Mouse (Mus musculus): ENCODE measurements around the gene Alpk1. TPM values are rescaled to one million over a fixed set of nuclear protein-coding genes. Genes with fewer than 3 reads are reported as not detected.

Alpk1 gene
- polyA plus RNA-seq, 1 experiment from 2014 or later = 0.80 TPM

DNA sequence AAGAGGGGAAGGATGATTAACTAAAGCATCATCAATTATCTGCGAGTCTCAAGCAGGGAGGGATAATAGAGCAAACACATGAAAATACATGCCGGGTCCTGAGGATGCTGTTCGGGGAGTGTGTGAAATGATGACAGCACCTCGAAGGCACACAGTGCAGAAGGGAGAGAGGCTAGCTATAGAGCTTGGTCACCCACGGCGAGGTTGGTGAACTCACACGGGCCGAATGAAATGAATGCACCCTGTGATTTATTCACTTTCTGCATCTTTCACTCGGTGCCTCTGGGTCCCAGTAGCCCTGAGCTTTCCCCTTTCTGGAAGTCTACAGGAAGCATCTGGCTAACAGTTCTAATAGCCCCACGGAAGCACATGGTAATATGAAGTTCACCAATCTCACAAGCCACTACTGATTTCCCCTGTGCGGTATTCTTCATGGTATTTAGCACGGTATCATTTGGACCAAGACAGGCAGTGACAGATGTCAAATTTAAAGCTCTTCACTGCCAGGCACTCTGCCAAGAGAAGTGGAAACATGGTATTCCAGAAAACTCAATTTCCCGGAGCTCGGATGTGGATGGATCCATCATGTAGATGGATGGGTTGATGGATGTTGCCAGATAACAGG is 50.7 kb downstream of the Alpk1 start:
- Histone ChIP-seq H3K36me3 (no peaks in the 10 kb centered on the region), H3K9me3 (no peaks in the 10 kb centered on the region), H3K27me3 (peaks cover 4% of the 10 kb centered on the region; the same call in 1 of the 2 replicates), H3K4me3 (no peak overlapping the region), H3K27ac (no peak overlapping the region), H3K4me2 (replicated peaks) (no peak overlapping the region), H3K9ac (no peak overlapping the region), H3K4me1 (no peaks in the 10 kb centered on the region)
- ATAC-seq (ENCODE audit: low FRiP score, low read depth) = no peak
- WGBS = 87% methylated on average over 14 of the region's 14 CpGs

DNA sequence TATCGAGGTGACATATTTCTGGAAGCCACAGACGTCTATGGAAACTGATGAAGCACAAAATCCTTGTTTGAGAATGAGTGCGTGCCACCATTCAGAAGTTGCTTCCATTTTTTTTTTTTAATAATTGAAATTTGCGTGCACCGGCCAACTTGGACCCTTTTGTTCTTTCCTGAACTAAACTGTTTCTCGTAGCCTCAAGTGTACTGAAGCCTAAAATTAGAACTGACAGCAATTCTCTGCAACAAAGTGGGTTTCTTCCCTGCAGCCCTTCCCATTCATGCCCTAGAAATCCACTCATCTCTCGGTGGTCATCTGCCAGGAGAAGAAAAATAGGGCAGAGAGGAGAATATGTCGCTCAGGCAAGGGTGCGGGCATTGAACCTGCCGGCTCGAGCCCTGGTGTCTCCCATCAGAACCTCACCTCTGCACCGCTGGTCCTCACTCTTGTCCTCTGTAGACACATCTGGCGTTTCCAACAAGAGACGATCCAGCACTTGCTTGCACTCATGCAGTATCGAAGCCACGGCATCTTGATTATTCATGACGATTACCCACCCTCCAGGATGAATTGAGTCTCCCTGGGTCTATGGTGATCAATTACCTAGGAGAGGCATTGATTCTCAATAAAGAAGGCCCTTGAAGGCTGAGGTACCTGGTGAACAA is 51.3 kb downstream of the Alpk1 start:
- H3K4me1 ChIP-seq = no peaks in the 10 kb centered on the region
- 93% methylated on average over 17 of the region's 17 CpGs for WGBS

DNA sequence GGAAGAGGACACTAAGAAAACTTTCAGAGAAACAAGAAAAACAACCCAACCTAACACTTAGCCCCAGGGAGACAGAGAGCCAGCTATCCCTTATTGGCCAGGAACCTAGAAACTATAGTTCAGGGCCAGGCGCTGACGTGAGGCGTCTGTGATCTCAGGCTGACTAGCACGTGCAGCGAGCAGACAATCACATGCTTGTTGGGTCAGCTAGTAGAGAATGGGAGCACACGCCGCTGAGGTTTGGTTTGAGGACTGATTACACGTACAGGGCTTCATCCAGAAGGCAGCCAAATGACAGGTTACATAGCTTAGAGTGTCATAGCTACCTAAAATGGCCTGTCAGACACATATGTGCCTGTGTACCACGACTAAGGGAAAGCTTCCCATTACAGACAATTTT is 52.3 kb downstream of the Alpk1 start:
- H3K4me2 ChIP-seq (replicated peaks) = no peak overlapping the region
- no peak overlapping the region for H3K4me3 ChIP-seq
- H3K27me3 ChIP-seq = no peaks in the 10 kb centered on the region
- no peaks in the 10 kb centered on the region for H3K36me3 ChIP-seq
- no peak overlapping the region for H3K9ac ChIP-seq
- H3K27ac ChIP-seq = no peak overlapping the region
- no peak for ATAC-seq (ENCODE audit: low FRiP score, low read depth)
- WGBS = 75% methylated on average over 9 of the region's 9 CpGs
- no peaks in the 10 kb centered on the region for H3K9me3 ChIP-seq
- H3K4me1 ChIP-seq = no peaks in the 10 kb centered on the region

More for the DNA sequence above, 51.3 kb downstream of the Alpk1 start:
- H3K9me3 ChIP-seq = no peaks in the 10 kb centered on the region
- H3K27ac ChIP-seq = no peak overlapping the region
- no peaks in the 10 kb centered on the region for H3K36me3 ChIP-seq
- H3K4me2 ChIP-seq (replicated peaks) = no peak overlapping the region
- no peak overlapping the region for H3K9ac ChIP-seq
- no peak overlapping the region for H3K4me3 ChIP-seq
- H3K27me3 ChIP-seq = no peaks in the 10 kb centered on the region
- ATAC-seq (ENCODE audit: low FRiP score, low read depth) = no peak

DNA sequence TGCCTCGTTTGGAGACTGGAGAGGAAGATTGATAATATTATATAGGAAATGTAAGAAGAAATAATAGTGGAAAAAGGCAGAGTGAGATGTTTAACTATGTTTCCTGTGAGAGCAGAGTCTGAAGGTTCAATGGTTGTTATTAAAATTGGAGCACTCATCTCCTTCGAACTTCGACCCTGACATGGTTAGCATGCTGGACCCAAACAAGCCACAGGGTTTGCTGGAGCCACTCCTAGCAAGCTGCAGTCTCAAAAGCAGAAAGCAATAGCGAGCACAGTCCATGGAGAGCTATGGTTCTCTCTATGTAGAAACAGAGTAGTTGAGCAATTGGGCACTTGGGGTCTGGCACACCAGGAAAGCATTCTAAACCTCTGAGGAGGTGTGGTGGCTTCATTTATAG is 59.4 kb downstream of the Alpk1 start:
- no peak overlapping the region for H3K4me2 ChIP-seq (replicated peaks)
- H3K27me3 ChIP-seq = no peaks in the 10 kb centered on the region
- 0 out of 2 replicates have a peak, but pooled peaks cover 9% of the 10 kb centered on the region for H3K4me1 ChIP-seq
- no peak overlapping the region for H3K27ac ChIP-seq
- H3K9me3 ChIP-seq = no peaks in the 10 kb centered on the region
- no peak overlapping the region for H3K4me3 ChIP-seq
- no peak for ATAC-seq (ENCODE audit: low FRiP score, low read depth)
- 67% methylated on average over 4 of the region's 4 CpGs for WGBS
- no peaks in the 10 kb centered on the region for H3K36me3 ChIP-seq
- no peak overlapping the region for H3K9ac ChIP-seq

DNA sequence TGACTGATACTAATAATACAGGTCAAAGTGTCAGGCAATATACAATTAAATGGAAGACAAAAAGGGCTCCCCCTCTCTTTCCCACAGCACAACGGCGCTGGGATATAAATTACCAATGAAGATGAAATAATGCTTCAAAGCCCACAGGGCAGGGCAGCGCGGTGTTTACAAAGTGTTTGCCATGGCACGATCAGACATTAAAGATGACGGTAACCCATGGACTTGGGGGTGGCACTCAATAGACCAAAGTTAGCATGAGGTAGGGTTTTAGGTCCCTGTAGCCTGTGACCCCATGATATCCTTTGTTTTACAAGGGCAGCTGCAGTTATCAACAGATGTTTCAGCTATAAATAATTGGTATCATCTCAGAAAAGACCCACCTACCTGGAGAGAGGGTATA is 60.3 kb downstream of the Alpk1 start:
- ATAC-seq (ENCODE audit: low FRiP score, low read depth) = no peak
- Histone ChIP-seq H3K27me3 (no peaks in the 10 kb centered on the region), H3K4me3 (no peak overlapping the region), H3K9me3 (no peaks in the 10 kb centered on the region), H3K36me3 (no peaks in the 10 kb centered on the region), H3K9ac (no peak overlapping the region), H3K27ac (no peak overlapping the region), H3K4me2 (replicated peaks) (no peak overlapping the region), H3K4me1 (0 out of 2 replicates have a peak, but pooled peaks cover 9% of the 10 kb centered on the region)
- WGBS = 63% methylated on average over 6 of the region's 6 CpGs

DNA sequence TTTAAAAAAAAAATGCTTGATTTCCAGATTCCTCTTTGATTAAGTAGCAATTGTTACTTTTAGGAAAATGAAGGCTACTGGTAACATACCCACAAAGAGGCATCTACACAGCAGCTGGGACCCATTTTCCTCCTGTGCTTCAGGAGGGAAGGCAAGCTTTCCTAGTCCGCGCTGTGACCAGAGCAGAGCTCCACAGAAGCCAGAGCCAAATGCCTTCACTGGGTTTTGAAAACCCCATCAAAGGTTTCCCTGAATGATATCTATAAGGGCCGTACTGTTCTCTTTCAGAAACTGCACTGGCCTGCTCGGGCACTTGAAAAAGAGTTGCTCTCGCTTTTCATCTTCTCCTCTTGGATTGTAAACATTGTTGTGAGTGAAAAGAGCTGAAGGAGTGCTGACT is 60.7 kb downstream of the Alpk1 start:
- no peak overlapping the region for H3K27ac ChIP-seq
- no peaks in the 10 kb centered on the region for H3K9me3 ChIP-seq
- H3K36me3 ChIP-seq = no peaks in the 10 kb centered on the region
- H3K4me2 ChIP-seq (replicated peaks) = no peak overlapping the region
- ATAC-seq (ENCODE audit: low FRiP score, low read depth) = no peak
- WGBS = 50% methylated on average over 5 of the region's 5 CpGs
- no peak overlapping the region for H3K9ac ChIP-seq
- H3K4me3 ChIP-seq = no peak overlapping the region
- H3K4me1 ChIP-seq = 0 out of 2 replicates have a peak, but pooled peaks cover 9% of the 10 kb centered on the region
- H3K27me3 ChIP-seq = no peaks in the 10 kb centered on the region

DNA sequence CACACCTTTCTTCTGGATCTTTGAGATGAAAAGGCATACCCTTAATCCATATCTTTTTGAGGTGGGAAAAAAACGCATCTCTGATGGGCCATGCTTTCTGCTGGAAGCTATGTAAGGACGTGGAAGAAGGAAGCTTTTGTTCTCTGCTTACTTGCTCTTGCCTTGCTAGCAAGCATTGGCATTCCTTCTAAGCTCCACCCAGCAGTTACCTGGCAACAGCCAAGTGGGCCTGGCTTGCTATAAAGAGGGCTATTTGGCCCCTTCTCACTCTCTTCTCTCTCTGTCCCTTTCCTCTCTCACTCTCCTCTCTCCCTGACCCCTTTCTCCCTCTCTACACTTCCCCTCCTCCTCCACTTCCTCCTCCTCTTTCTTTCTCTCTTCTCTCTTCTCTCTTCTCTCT is 63.6 kb downstream of the Alpk1 start:
- no peak overlapping the region for H3K9ac ChIP-seq
- H3K27ac ChIP-seq = no peak overlapping the region
- WGBS = 28% methylated on average over 2 of the region's 2 CpGs
- no peak for ATAC-seq (ENCODE audit: low FRiP score, low read depth)
- no peaks in the 10 kb centered on the region for H3K27me3 ChIP-seq
- H3K4me2 ChIP-seq (replicated peaks) = no peak overlapping the region
- H3K36me3 ChIP-seq = no peaks in the 10 kb centered on the region
- no peaks in the 10 kb centered on the region for H3K9me3 ChIP-seq
- no peak overlapping the region for H3K4me3 ChIP-seq
- H3K4me1 ChIP-seq = peaks cover 13% of the 10 kb centered on the region; the same call in 1 of the 2 replicates

DNA sequence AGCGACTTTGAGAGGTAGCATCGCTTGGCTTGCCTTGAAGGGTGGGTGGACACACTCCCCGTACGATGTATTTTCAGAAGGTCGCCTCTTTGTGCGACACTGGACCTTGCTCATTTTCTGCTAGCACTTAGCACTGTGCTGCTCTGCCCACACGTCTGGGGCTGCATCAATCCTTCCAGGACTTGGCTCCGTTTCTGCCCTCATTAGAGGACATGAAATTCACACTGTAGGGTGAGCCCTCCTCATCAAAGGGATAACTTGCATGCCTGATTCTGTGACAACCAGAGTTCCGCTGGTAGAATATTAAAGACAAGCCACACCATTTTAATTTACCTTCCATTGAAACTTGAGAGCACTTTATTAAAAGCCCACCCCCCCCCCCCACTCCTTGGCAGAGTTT is 67.2 kb downstream of the Alpk1 start:
- Histone ChIP-seq H3K4me2 (replicated peaks) (no peak overlapping the region), H3K27me3 (no peaks in the 10 kb centered on the region), H3K4me1 (peaks cover 13% of the 10 kb centered on the region; the same call in 1 of the 2 replicates), H3K27ac (no peak overlapping the region), H3K9ac (no peak overlapping the region), H3K9me3 (no peaks in the 10 kb centered on the region), H3K36me3 (no peaks in the 10 kb centered on the region), H3K4me3 (no peak overlapping the region)
- ATAC-seq (ENCODE audit: low FRiP score, low read depth) = no peak
- WGBS = 44% methylated on average over 9 of the region's 9 CpGs

DNA sequence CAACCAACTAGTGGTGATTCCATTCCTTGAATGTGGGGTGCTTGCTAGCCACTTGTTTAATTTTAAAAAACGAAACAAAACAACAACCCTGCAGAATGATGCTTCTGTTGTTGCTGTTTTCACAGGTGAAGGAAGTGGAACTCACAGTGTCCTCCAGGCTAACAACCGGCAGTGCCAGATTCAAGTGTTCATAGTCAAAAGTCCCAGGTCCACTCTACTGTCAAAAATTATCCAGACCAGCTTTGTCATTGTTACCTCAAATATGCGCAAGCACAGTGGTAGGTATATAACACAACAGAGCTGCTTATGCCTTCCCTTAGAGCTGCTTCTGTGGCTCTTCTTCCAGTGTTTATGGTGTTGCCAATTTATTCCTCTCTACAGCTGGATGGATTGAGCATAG is 68.8 kb downstream of the Alpk1 start:
- ATAC-seq (ENCODE audit: low FRiP score, low read depth) = no peak

DNA sequence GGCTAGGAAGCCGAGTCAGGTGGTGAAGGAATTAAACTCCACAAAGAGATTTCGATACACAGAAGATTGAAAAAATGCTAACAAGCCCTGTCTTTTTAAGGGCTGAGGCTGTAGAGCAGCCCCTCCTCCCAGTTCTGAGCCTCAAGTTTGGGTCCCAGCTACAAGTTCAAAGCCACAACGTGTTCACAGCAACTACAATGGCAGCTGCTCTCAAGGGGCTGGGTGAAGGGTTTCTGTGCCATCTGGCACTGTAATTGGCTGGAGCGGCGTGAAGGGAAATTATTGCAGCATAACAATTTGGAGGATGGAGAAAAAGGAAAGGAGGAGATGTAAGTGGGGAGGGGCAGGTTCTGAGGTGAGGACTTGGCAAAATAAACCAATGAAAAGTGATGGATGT is 73.2 kb downstream of the Alpk1 start:
- Histone ChIP-seq H3K4me2 (replicated peaks) (no peak overlapping the region), H3K4me3 (no peak overlapping the region), H3K9ac (no peak overlapping the region), H3K9me3 (no peaks in the 10 kb centered on the region), H3K36me3 (no peaks in the 10 kb centered on the region), H3K27me3 (peaks cover 10% of the 10 kb centered on the region), H3K4me1 (peaks cover 13% of the 10 kb centered on the region; the same call in 1 of the 2 replicates), H3K27ac (no peak overlapping the region)
- 77% methylated on average over 5 of the region's 5 CpGs for WGBS
- ATAC-seq (ENCODE audit: low FRiP score, low read depth) = no peak

More for the DNA sequence above, 68.8 kb downstream of the Alpk1 start:
- H3K4me1 ChIP-seq = peaks cover 10% of the 10 kb centered on the region; the same call in 1 of the 2 replicates
- no peak overlapping the region for H3K27ac ChIP-seq
- no peak overlapping the region for H3K4me3 ChIP-seq
- H3K9ac ChIP-seq = no peak overlapping the region
- peaks cover 6% of the 10 kb centered on the region; the same call in 1 of the 2 replicates for H3K27me3 ChIP-seq
- H3K4me2 ChIP-seq (replicated peaks) = no peak overlapping the region
- no peaks in the 10 kb centered on the region for H3K36me3 ChIP-seq
- 85% methylated on average over 3 of the region's 3 CpGs for WGBS
- no peaks in the 10 kb centered on the region for H3K9me3 ChIP-seq

DNA sequence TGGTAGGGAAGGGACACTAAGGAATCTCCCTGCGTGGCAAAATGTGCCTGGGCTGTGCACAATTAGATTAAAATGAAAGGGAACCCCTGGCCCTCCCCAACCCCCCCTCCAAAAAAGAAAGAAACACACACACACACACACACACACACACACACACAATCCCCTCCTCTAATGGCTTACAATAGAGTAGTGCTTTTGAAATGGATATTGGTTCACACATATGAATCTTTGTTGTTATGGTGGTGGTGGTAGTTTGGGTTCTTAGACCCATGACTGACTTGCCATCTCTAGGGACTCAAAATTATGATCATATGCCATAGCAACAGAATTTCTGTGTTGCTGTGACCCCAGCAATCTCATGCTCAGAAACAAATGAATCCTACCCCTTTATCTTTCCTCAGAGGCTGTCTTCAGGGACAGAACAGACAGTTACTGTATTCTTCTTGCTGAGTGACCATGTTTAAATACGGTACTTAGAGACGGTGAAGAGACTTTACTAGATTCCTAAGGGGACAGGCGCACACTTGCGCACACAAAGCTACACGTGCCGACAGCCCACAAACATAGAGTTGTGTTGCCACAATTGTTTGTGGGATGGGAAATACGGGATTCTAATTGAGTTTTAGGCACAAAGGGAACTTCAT is 73.8 kb downstream of the Alpk1 start:
- H3K4me3 ChIP-seq = peak overlapping the region; percentile 31; the same call in 1 of the 2 replicates
- H3K36me3 ChIP-seq = no peaks in the 10 kb centered on the region
- no peak overlapping the region; the same call in 1 of the 2 replicates for H3K9ac ChIP-seq
- peak overlapping the region; percentile 61 for H3K4me2 ChIP-seq (replicated peaks)
- H3K9me3 ChIP-seq = no peaks in the 10 kb centered on the region
- WGBS = 78% methylated on average over 8 of the region's 8 CpGs
- peaks cover 13% of the 10 kb centered on the region; the same call in 1 of the 2 replicates for H3K4me1 ChIP-seq
- H3K27me3 ChIP-seq = peaks cover 10% of the 10 kb centered on the region
- no peak overlapping the region for H3K27ac ChIP-seq
- no peak for ATAC-seq (ENCODE audit: low FRiP score, low read depth)
